Mouse (Mus musculus) forebrain, embryonic 13.5 days (tissue): Measurements from ENCODE around the gene Rin1. TPM values are rescaled to one million over a fixed set of nuclear protein-coding genes. Genes with fewer than 3 reads are reported as not detected.

Experiments used
- polyA plus RNA-seq: library from polyadenylated mRNA; unstranded; fragments of >200 nt; fragmentation: Nextera tagmentation; extraction: Ambion mirVana; gene quantifications from 2 replicates; pipeline ENCODE4 v1.2.1, GENCODE M21; 2015

Gene Rin1
- polyA plus RNA-seq, 1 experiment from 2014 or later = 0.62 TPM

Other genes with a start within 250 kb of the Rin1 start
- 43.0 and 47.4 TPM in 2 replicates for gene Gm21992, start 238.9 kb upstream of the Rin1 start, polyA plus RNA-seq
- 88.3 and 95.3 TPM in 2 replicates for gene Rbm14, start 238.8 kb upstream of the Rin1 start, polyA plus RNA-seq
- gene Ccs, start 211.1 kb upstream of the Rin1 start, polyA plus RNA-seq = 42.0 and 47.0 TPM in 2 replicates
- 0.23 and 0.39 TPM in 2 replicates for gene Ccdc87, start 211.1 kb upstream of the Rin1 start, polyA plus RNA-seq
- 31.3 and 34.5 TPM in 2 replicates for gene Ctsf, start 195.4 kb upstream of the Rin1 start, polyA plus RNA-seq
- gene Actn3, start 172.6 kb upstream of the Rin1 start, polyA plus RNA-seq = 0.64 and 0.97 TPM in 2 replicates
- gene Zdhhc24, start 171.8 kb upstream of the Rin1 start, polyA plus RNA-seq = 17.1 and 20.1 TPM in 2 replicates
- 8.9 and 10.8 TPM in 2 replicates for gene Bbs1, start 143.9 kb upstream of the Rin1 start, polyA plus RNA-seq
- 118 and 132 TPM in 2 replicates for gene Dpp3, start 122.2 kb upstream of the Rin1 start, polyA plus RNA-seq
- gene Peli3, start 107.4 kb upstream of the Rin1 start, polyA plus RNA-seq = 5.7 TPM in 2 replicates
- 128 and 135 TPM in 2 replicates for gene Mrpl11, start 88.3 kb upstream of the Rin1 start, polyA plus RNA-seq
- 0.10 and 0.18 TPM in 2 replicates for gene Npas4, start 60.2 kb upstream of the Rin1 start, polyA plus RNA-seq
- 6.9 and 8.3 TPM in 2 replicates for gene Slc29a2, start 26.6 kb upstream of the Rin1 start, polyA plus RNA-seq
- gene B4gat1, start 11.7 kb upstream of the Rin1 start, polyA plus RNA-seq = 39.4 and 40.3 TPM in 2 replicates
- 3.2 and 3.4 TPM in 2 replicates for gene AC124502.3, start 11.6 kb upstream of the Rin1 start, polyA plus RNA-seq
- gene Brms1, start 9.1 kb upstream of the Rin1 start, polyA plus RNA-seq = 56.0 and 63.2 TPM in 2 replicates
- 7.0 and 7.3 TPM in 2 replicates for gene Cd248, start 17.6 kb downstream of the Rin1 start, polyA plus RNA-seq
- gene Tmem151a, start 35.0 kb downstream of the Rin1 start, polyA plus RNA-seq = 2.3 and 2.8 TPM in 2 replicates
- 62.4 and 71.4 TPM in 2 replicates for gene Yif1a, start 38.1 kb downstream of the Rin1 start, polyA plus RNA-seq
- 208 and 212 TPM in 2 replicates for gene Cnih2, start 48.0 kb downstream of the Rin1 start, polyA plus RNA-seq
- gene Rab1b, start 56.6 kb downstream of the Rin1 start, polyA plus RNA-seq = 235 and 252 TPM in 2 replicates
- 41.1 and 43.6 TPM in 2 replicates for gene Klc2, start 68.1 kb downstream of the Rin1 start, polyA plus RNA-seq
- 20.2 and 21.4 TPM in 2 replicates for gene Pacs1, start 222.6 kb downstream of the Rin1 start, polyA plus RNA-seq
- gene Sf3b2, start 245.0 kb downstream of the Rin1 start, polyA plus RNA-seq = 428 and 432 TPM in 2 replicates
- 21.3 and 22.6 TPM in 2 replicates for gene Gal3st3, start 247.8 kb downstream of the Rin1 start, polyA plus RNA-seq